Mouse (Mus musculus): ENCODE data around the gene Mospd1. TPM values are rescaled to one million over a fixed set of nuclear protein-coding genes. Genes with fewer than 3 reads are reported as not detected.

Mospd1 gene
- total and polyA plus RNA-seq, 3 experiments: 4.4 to 14.5 (median 7.0) TPM

Other genes starting within 250 kb of the Mospd1 start
- gene Plac1, start 130.4 kb downstream of the Mospd1 start, total RNA-seq (2012; rRNA removed): not detected in 2 replicates
- not detected in 2 replicates for gene Plac1, start 130.4 kb downstream of the Mospd1 start, total RNA-seq (2014; rRNA removed)
- not detected in 2 replicates for gene Plac1, start 130.4 kb downstream of the Mospd1 start, polyA plus RNA-seq (2012; ENCODE audit: insufficient read length, low read depth)
- gene Fam122b, start 100.7 kb downstream of the Mospd1 start, total RNA-seq (2012; rRNA removed): 5.2 and 5.4 TPM in 2 replicates
- gene Fam122b, start 100.7 kb downstream of the Mospd1 start, total RNA-seq (2014; rRNA removed): 16.4 and 18.9 TPM in 2 replicates
- gene Fam122b, start 100.7 kb downstream of the Mospd1 start, polyA plus RNA-seq (2012; ENCODE audit: insufficient read length, low read depth): 19.2 and 24.4 TPM in 2 replicates
- not detected in 2 replicates for gene Fam122c, start 97.1 kb downstream of the Mospd1 start, total RNA-seq (2012; rRNA removed)
- gene Fam122c, start 97.1 kb downstream of the Mospd1 start, total RNA-seq (2014; rRNA removed): not detected in 2 replicates
- not detected in 2 replicates for gene Fam122c, start 97.1 kb downstream of the Mospd1 start, polyA plus RNA-seq (2012; ENCODE audit: insufficient read length, low read depth)
- not detected in 2 replicates for gene Etd, start 64.4 kb upstream of the Mospd1 start, total RNA-seq (2012; rRNA removed)
- not detected in 2 replicates for gene Etd, start 64.4 kb upstream of the Mospd1 start, total RNA-seq (2014; rRNA removed)
- gene Etd, start 64.4 kb upstream of the Mospd1 start, polyA plus RNA-seq (2012; ENCODE audit: insufficient read length, low read depth): not detected in 2 replicates
- 2.1 and 2.5 TPM in 2 replicates for gene Rtl8c, start 237.5 kb upstream of the Mospd1 start, total RNA-seq (2012; rRNA removed)
- gene Rtl8c, start 237.5 kb upstream of the Mospd1 start, total RNA-seq (2014; rRNA removed): 1.7 TPM in 1 of 2 replicates, not detected in the other
- gene Rtl8c, start 237.5 kb upstream of the Mospd1 start, polyA plus RNA-seq (2012; ENCODE audit: insufficient read length, low read depth): 5.5 and 6.4 TPM in 2 replicates
- not detected in 2 replicates for gene Gm14597, start 238.5 kb upstream of the Mospd1 start, total RNA-seq (2012; rRNA removed)
- gene Gm14597, start 238.5 kb upstream of the Mospd1 start, total RNA-seq (2014; rRNA removed): not detected in 2 replicates
- 0.57 TPM in 1 of 2 replicates, not detected in the other for gene Gm14597, start 238.5 kb upstream of the Mospd1 start, polyA plus RNA-seq (2012; ENCODE audit: insufficient read length, low read depth)

Data from CH12.LX (cell line).